Mouse (Mus musculus) thymus, adult 18-20 months (tissue): ENCODE results near the gene Sntg2.

Source experiments
- DNase-seq, 2 experiments: peaks; one replicate each; pipeline ENCODE4 v3.0.0; 2022; ENCODE audit warnings: mixed read lengths in 2 of 2

Sntg2 gene

GRCm38 (mm10) chr12:30272242-30272985 is 100.8 kb downstream of the Sntg2 start:
- no peak for DNase-seq

- no peak for DNase-seq
Observed at GRCm38 (mm10) chr12:30264206-30264605, 109.0 kb downstream of the Sntg2 start.

DNA sequence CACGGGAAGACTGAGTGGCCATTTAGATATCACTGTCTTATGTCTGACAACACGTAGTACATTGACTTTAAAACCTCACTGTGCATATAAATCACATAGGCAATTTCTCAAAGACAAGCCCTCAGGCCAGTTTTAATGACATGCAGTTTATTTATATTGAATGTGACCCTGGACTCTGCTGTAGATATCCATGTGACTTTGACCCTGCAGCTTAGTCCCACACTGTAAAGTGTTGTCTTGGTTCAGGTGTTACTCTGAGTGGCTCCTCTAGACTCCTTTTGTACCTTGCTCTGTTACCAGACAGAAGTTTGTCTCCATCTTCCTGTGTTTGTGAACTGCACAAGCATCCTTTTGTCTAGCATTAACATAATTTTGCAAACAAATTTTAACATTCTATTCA is 112.0 kb downstream of the Sntg2 start:
- DNase-seq, result no peak

DNA sequence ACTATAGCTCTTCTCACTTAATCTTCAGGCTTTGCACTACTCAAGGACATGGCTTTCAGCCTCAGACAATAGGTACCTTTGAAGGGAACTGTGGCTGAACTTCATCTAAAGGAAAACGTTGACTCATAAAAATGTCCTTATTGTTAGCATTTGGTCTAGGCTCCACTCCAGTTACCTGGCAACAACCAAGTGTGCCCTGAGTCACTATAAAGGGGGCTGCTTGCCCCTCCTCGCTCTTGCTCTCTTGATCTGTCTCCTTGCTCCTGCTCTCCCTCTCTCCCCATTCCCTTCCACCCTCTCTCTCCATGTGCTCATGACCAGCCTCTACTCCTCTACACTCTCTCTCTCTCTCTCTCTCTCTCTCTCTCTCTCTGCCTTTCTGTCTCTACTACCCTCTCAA is 114.5 kb downstream of the Sntg2 start:
- no peak for DNase-seq

DNA sequence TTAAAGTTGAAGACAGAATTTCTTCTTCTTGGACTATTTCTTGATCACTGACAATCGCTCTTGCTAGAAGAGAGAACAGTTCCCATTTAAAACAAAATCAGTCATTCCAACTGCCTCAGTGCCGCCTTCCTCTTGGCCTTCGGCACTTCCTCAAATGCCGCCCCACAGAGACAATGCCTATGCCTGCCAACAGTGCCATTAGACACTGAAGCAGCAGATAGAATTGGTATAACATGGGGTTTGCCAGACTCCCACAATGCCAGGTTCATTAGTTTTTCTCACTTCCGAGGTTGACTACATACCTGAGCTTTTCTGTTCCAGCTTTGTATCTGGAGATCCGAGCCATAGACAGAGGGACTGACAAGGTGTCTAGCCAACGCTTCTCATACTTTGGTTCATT is 115.5 kb downstream of the Sntg2 start:
- no peak for DNase-seq

GRCm38 (mm10) chr12:30256207-30256606 is 117.0 kb downstream of the Sntg2 start:
- DNase-seq, result no peak

DNA sequence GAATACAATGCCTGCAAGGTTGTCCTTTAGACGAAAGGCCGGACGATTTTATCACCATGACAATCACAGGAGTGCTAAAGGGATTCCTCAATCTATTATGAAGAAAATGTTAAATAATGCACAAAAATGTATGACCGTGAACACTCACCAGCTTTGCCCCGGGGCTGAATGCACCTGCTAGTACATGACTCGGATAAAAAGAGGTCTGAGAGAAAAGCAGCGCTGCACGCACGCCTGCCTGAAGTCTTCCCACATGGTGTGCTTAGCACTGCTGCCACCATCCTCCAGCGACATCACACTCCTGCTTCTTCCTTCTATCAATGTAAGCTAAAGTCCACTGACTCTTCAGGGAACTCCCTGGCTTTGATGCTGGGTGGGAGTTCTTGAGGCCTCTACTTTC is 118.6 kb downstream of the Sntg2 start:
- no peak for DNase-seq

DNA sequence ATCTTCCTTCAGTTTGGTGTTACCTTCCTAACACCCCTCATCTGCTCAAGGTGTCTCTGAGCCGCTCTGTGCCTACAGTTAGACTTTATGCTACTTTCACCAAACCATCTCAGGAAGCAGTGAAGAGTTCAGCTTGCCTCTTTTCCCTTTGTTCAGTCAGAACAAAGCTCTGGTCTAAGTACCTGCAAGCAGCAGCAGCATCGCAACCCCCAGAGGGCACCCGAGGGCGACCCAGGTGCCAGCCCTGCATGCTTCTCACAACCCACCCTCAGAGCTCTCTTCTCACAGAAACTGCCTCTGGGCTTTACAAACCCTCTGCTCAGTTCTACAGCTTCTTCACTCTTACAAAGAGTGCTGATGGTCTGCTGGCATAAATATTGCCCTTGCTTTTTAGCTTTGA is 120.8 kb downstream of the Sntg2 start:
- DNase-seq, result no peak

GRCm38 (mm10) chr12:30251283-30251829 is 121.8 kb downstream of the Sntg2 start:
- DNase-seq, result no peak

- DNase-seq, result no peak
Observed at GRCm38 (mm10) chr12:30249068-30249467, 124.1 kb downstream of the Sntg2 start.

GRCm38 (mm10) chr12:30246286-30246945 is 126.8 kb downstream of the Sntg2 start:
- DNase-seq, result no peak

GRCm38 (mm10) chr12:30244194-30244593 is 129.0 kb downstream of the Sntg2 start:
- no peak for DNase-seq

DNA sequence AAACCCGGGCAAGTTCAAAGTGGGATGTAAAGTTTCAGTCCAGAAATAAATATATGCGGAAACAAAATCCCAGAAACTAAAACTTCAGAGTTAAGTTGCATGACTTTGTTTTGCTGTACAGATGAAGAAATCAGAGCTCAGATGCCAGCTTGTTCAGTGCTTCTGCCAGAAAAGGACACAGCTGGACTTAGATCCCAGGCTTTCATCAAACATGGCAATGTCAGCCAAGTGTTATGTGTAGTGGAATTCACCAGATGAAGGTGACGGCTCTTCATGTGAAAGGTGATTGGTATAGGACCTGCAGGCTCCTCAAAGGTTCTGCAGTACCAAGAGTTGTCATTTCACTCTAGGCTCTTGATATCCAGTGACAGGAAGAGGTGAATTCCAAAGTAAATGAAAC is 132.3 kb downstream of the Sntg2 start:
- no peak for DNase-seq

DNA sequence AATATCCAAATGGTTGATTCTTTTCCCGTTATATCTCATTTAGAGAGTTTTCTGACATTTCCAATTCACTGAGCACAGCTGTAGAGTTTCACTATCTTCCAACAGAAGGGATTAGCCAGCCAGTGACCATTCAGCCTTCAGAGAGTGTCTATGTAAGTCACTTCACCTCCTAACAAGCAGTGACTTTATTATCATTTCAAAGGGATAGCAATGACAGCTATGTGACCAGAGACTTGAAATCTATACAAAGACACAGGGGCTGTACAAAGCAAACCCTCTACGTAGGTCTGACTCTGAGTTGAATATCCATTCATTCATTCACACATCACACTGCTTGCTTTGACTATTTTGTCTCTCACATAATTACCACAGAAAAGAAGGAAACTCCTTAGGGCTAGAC is 138.2 kb downstream of the Sntg2 start:
- no peak for DNase-seq

- DNase-seq, result no peak
Observed at GRCm38 (mm10) chr12:30228004-30228403, 145.2 kb downstream of the Sntg2 start.

- DNase-seq, result no peak
Observed at GRCm38 (mm10) chr12:30226247-30226646, 146.9 kb downstream of the Sntg2 start.

- no peak for DNase-seq
Observed at GRCm38 (mm10) chr12:30216762-30217441, 156.3 kb downstream of the Sntg2 start.

- DNase-seq, result no peak
Observed at GRCm38 (mm10) chr12:30214761-30215160, 158.4 kb downstream of the Sntg2 start.

DNA sequence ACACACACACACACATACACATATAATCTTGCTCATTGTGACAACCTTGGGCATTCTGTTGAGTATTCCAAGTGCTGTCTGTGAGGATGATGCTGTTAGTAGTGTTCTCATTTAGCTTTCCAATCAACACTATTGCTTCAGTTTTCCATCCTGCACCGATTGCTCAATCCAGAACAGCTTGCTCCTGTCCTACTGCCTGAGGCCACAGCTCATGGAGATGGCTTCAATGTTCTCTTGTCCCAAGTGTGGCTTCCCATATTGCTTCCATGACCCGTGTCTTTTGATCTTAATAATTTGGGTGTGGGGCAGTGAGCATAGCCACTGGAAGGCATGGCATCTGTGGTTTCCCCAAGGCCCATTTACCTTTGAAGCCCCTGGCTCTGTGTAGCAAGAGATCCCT is 162.8 kb downstream of the Sntg2 start:
- no peak for DNase-seq

DNA sequence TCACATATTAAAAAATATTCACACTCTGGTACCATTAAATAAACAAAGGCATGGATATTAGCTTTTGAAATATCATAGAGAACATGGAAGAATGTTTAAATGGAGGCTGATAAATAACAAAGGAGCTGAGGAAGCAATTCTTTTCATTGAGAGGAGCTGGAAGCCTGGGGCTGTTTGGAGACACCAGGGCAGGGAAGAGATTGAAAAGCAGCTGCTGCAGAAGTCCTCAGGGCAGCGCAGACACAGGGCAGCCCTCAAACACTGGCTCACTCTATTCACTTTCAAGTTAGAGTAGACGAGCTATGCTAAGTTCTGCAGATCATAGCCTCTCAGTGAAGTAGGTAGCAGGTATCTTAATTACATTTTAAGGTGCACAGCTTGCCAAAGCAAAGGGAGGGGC is 164.6 kb downstream of the Sntg2 start:
- no peak for DNase-seq

GRCm38 (mm10) chr12:30208087-30208486 is 165.1 kb downstream of the Sntg2 start:
- DNase-seq, result no peak

DNA sequence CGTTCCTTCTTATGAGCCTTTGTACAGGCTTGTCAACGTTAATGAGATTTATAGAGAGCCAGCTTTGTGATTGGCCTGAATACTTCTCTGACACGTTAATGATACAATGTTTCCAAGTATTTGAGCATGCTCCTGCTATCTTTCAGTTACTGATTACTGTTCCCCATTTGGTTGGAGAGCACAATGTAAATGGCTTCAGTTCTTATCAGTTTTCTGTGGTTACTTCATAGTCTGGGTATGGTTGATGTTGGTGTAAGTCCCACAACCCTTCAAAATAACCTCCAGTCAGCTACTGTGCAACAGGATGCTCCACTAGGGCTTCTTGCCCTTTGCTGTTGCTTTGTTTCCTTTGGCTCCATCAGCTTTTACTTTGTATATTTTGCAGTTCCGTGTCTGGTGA is 168.7 kb downstream of the Sntg2 start:
- DNase-seq, result no peak

GRCm38 (mm10) chr12:30202763-30203162 is 170.4 kb downstream of the Sntg2 start:
- DNase-seq, result no peak

DNA sequence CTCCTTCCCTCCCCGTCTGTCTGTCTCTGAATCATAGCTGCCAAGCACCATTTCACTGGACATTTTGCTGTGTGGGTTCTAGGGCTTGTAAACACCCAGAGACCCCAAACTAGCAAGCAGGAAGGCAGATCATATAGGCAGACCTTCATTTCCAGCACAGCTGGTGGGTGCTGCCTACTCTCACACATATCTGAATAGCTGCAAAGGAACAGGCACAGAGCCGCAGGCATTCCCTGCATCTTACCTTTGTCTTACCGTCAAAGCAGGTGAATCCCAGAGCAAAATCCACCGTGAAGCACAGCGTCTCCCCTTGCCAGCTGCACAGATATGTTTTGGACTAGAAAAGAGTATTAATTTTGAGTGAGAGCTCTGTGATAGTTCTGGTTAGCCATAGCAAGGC is 172.1 kb downstream of the Sntg2 start:
- no peak for DNase-seq
